Mouse (Mus musculus): ENCODE measurements around the gene Osbp2.

Gene Osbp2

DNA sequence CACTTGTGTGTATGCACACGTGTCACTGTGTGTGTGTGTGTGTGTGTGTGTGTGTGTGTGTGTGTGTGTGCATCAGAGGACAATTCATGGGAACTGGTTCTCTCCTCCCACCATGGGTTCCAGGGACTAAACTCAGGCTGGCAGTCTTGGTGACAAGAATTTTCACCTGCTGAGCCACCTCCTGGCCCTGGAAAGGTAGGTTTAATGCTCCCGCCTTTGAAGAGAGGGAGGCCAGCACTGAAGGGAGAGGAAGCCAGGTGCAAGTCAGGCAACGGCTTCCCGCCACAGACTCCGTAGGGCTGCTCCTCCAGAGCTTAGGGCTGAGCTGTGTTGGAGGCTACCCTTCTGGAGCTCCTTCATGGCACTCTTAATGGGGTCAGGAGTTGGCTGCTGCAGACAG is 104.3 kb downstream of the Osbp2 start:
- no peak for DNase-seq (ENCODE audit: low read depth)

DNA sequence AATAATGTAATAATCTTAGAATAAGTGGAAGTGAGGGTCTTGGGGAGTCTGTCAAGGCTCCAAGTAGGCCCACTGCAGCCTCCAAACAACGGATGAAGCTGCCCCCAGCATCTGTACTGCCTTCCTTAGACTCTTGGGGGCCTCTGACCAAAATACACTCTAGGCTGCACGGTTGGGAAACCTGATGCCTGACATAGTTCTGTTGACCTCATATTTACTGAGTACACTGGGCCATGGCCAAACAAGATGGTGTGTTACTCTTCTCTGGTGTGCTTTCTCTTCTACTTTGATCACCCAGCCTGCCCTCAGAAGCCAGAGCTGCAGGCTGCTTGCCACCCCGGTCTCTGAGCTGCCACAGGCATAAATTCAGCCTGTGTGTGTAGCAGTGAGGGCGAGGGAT is 108.4 kb downstream of the Osbp2 start:
- no peak for DNase-seq (ENCODE audit: low read depth)

DNA sequence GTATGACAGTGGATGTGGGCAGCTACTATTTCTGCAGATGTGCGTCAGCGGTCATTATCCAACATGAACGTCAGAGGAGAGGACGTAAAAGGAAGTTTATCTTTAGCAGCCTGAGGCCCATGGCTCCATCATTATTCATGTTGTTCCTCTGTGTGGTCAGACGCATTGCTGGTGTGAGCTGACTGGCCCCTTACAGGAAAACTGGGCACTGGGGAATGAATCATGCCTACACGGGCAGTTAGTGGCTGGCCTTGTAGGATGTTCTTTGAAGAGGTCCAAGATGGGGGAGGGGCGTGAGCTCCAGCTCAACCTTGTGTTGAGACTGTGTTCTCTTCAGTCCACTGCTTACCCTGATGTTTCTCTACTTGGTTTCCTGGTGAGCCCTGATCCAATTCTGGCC is 109.0 kb downstream of the Osbp2 start:
- DNase-seq (ENCODE audit: low read depth): no peak

DNA sequence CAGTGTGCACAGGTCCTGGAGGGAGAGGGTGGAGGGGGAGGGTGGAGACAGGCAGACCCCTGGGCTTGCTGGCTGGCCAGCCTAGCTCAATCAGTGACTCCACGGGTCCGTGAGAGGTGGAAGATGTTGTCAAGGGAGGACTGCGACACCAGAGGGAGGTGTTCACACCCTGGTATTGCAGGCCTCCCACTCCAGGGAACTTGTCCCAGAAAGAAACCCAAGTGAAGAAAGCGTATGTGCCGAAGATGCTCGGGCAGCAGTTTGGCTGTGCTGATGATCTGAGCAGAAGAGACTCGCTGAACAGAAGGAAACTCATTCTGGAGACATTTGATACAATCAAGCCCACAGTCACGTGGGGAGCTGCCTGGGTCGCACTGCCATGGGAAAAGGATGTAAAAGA is 109.8 kb downstream of the Osbp2 start:
- DNase-seq (ENCODE audit: low read depth): no peak

DNA sequence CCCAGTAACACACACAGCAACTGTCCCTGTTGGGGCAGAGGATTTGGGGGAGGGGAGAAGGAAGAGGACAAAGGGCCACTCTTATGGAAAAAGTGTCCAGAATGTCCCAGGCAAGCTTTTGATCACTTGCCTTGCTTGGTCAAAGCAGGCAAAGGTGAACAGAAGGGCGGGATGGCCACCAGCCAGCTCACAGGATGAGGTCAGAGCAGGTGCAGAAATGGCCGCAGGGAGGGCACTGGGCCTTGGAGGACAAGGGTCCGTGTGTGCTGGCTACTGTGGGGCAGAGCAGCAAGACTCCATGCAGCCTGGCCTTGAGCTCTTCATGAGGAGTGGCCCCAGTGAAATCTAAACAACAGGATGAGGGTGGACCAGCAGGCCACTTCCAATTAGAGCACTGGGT is 110.9 kb downstream of the Osbp2 start:
- no peak for DNase-seq (ENCODE audit: low read depth)

DNA sequence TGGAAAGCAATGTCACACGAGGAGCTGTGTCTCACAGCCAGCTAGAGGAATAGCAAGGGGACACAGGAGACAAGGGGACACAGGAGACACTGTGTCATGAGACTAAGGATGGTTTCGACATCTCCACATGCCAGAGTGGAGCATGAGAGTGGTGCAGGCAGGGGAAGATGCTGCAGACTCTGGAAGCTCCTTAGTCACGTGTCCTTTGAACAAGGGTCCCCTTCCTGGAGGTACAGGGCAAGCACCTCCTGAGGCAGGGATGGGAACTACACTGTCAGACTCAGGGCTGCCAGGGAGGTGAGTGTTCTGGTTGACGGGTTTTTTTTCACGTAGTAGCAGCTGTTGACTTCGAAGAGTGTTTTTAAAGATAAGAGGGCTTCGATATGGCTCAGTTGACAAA is 113.9 kb downstream of the Osbp2 start:
- DNase-seq (ENCODE audit: low read depth): no peak

DNA sequence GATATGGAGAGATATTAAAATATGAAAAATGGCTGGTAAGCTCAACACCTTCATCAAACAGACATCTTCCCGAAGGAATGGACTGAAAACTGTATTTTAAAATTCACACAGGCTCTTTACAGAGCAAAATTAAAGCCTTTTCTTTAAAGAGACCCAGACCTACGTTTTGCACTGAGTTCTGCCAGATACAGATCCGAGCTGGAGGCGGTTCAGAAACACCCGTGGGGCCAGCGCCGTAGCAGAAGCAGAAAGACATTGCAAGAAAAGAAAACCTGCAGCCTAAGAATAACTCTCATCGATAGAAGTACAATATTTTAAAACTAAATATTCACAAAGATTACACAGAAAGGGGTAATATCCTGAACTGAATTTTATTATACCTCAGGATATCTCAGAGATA is 121.3 kb downstream of the Osbp2 start:
- DNase-seq (ENCODE audit: low read depth): no peak

DNA sequence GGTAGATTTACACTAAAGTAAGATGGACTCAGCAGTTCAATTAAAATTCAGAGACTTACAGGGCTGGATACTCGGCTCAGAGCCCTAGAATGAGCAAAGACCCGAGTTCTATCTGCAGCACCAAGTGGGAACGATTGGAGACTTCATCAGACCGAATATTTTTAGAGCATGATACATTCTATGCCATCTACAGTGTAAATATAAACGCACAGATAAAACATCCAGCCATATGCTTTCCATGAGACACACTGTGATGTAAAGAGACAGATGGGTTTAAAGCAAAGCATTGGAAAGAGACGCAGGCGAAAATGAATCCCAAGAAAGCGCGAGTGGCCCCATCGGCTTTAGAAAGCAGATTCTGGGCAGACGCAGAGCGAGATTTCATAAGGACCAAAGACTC is 122.5 kb downstream of the Osbp2 start:
- DNase-seq (ENCODE audit: low read depth): no peak

DNA sequence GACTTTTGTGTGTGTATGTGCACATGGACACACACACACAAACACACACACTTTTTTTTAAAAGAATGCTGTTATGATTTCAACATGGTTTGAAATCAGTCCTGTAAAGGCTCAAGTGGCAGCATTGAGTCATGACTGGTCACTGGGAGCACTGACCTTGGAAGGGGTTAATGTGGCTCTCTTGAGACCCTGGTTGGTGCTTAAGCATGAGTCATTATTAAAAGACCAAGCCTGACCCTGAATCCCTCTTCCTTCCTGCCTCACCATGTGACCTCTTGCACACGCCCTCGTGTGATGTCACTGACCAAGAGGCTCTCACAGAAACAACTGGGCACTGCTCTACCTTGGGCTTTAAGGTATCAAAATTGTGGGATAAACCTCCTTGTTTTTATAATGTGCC is 124.9 kb downstream of the Osbp2 start:
- DNase-seq (ENCODE audit: low read depth): no peak

DNA sequence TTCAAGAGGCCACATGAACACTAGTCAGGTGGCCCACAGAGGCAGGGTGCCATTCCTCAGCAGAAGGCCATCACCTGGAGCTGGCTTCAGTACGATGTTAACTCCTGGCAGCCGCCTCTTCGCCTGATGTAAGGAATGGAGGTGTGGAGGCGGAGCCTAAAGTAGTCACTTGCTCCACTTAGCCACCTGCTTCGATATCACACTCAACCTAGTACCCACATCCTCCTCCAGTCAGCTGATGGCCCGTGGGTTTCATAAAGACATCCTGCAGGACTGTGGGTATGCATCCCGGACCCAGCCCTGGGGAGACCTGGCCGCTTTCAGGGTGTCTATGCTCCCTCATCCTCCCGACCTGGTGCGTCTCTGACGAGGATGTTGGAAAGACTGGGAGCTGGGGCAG is 128.0 kb downstream of the Osbp2 start:
- DNase-seq (ENCODE audit: low read depth): no peak

DNA sequence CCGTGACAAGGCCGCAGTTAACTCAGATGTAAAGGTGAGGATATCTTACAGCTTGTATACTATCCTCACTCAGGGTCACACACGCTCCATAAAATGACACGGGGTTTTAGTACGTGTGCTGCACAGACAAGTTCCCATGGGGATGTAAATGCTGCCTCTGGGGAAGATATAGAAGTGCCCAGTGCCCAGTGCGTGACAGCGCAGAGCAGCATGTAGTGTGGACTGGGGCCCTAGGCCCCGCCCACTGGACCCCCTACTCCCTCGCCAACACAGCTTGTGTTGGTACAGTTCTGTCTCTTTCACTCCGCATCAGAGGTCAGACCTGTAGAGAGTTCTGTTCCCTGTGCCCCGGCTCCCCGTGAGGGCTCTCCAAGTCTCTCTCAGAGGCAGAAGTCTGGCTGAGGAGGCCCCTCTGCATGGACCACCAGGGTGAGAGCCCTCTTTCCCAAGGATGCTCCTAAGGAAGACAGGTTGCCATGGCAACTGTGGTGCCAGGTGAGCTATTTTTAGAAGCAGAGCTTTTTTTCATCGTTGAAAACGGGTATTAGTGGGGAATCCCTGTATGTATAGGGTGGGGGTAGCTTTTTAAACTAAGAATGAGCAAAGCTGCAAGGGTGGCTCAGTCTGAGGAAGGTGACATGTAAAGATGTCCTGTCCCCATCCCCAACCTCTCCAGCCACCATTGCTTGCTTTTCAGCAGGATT is 129.6 kb downstream of the Osbp2 start:
- DNase-seq (ENCODE audit: low read depth): no peak

DNA sequence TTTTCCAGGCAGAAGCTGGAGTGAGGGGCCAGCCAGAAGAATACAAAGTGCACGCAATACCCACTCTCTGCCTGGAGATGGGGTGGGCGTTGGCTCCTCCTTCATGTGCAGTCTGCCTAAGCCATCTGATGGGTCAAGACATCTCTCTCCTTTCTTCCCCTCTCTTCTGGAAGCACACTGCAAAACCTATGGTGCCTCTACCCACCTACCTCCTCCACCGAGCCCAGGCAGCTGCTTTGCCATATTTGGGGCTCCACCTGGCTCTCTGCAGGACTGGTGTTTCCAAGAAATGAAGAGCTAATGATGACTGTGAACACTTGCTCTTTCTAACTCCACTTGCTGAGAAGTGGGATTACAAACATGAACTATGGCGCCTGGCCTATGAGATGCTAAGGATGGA is 132.2 kb downstream of the Osbp2 start:
- no peak for DNase-seq (ENCODE audit: low read depth)

DNA sequence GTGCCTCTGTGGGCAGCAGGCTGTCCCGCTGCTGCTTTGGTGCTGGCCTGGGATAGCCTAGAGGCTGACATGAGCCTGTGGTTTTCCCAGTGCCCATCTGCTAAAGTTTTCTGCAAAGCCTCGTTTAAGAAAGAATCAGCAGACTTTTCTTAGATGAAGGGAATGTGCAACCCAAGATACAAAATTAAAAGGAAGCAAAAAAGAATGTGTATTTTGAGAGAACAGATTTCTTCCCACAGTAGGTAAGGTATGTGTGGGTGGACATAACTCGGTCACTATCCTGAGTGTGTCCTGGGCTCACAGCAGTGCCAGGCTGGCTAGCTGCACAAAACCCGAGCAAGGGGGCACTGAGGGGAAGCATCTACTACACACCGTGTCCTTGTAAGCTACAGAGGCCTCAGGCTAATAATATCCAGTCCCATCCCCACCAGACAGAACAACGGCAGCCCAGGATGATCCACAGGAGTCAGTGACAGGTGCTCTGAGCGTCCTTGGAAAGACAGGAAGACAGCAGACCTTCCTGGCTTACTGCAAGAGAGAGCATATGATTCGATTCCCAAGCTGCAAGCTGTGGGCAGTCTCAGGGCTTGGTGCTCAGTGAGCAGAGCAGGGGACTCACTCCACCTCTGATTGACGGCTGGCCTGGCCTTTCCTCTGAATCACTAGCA is 136.1 kb downstream of the Osbp2 start:
- no peak for DNase-seq (ENCODE audit: low read depth)

DNA sequence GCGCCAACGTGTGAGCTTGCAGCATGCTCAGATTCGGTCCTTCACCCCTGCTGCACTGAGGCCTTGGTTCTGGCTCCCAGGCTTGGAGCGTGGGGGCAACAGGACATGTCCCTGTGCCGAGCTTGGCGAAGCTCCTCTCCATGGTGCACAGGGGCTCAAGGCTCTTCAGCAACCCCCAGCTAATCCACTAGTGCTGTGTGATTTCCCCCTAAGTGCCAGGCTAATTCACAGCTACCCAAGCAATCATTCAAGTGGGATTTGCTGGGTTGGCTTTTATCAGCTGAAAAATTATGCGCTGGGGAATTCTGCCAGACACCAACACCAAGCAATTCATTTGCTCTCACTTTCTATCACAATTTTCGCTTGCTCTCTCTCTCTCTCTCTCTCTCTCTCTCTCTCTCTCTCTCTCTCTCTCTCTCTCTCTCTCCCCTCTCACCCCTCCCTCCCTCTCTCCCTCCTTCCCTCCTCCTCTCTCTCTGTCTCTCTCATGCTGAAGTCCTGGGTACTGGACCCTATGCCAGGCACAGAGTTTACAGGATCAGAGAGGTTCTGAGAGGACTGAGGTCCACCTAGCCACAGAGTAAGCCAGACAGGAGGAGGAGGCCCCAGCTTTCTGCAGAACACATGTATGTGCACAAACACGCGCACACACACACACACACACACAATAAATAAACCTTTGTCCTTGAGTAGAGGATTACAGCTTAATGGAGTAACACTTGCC is 138.2 kb downstream of the Osbp2 start:
- no peak for DNase-seq (ENCODE audit: low read depth)

DNA sequence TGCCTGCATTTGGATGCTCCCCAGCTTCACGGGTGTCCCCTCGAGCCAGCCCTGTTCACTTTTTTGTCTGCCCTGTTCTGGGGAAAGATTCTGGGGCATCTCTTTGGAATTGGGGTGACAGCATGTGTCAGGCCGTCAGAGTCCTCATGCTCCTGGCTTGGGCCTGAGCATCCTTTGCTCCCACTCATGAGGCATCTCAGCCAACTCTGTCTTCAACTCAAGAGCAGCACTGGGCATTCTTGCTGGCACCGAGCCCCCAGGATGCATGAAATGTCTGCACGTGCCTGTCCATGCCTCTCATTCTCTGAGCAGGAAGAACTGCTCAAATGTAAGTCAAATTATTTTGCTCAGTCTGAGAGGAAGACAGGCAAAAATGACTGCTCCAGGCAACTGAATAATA is 139.0 kb downstream of the Osbp2 start:
- DNase-seq (ENCODE audit: low read depth): no peak

DNA sequence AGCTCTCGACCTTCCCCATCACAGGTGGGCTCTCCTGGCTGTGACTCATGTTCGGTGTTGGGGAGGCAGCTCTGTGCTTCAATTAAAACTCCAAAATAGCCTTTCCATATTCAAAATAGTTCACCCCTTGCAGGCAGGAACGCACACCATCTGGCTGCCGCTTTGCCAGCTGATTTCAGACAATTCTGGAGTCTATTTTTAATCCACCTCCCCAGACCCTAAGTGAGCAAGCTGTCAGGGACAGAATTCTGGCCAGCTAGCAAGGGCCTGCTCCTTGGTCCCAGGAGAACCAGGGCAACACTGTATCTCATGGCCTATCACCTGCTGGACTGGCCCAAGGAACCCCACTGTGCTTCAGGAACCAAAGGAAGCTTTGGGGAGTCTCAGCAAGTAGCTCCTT is 139.8 kb downstream of the Osbp2 start:
- no peak for DNase-seq (ENCODE audit: low read depth)

DNA sequence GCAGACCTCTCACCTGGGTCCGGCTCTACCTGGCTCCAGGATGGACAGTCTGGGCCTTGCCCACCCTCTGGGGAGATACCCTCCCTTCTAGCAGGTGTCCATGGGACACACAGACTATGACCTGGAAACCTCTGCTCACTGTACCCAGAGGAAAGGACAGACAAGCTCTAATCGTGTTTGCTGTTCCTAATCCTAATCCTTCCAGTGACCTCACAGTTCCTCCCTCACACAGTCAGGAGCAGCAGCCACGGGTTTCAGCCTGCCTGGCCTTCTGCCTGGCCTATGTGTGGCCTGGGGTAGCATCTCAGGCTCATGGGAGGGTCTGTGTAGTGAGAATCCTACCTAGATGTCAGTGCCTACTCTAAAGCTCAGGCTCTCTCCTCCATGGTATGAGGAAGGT is 140.8 kb downstream of the Osbp2 start:
- DNase-seq (ENCODE audit: low read depth): no peak

DNA sequence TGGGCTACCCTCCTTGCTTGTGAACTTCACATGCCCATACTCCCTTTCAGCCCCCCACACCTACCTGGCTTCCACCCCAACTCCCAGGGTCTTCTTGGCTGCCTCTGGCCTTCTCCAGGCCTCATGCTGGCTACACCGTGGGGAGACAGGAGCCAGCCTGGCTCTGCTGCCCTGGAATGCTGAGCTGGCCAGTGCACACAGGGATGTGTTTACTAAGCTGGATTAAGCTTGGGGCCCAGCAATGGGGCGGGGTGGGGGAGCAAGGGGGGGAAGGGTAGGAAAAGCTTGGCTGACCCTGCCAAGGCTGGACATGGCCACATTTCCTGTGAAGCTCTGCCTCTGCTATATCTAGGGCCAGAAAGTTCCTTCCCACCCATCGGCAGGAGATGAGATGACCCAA is 141.7 kb downstream of the Osbp2 start:
- DNase-seq (ENCODE audit: low read depth): no peak

DNA sequence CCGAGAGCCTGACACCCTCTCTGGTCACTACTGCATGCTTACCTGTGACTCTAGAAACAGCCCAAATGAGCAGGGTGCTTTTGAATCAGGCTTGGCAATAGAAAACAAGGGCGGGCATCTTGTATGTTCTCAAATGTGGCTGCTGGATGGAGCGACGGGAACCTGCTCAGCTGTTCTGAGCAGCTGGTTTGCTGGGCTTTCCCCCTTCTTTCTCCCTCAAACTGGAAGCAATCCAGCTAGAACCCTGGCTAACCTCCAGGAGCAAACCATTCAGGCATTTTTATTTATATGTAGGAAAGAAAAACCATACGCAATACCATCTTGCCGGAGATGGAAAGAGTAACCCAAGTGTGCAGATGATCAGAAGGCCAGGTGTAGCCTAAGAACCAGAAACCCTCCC is 147.0 kb downstream of the Osbp2 start:
- DNase-seq (ENCODE audit: low read depth): no peak

DNA sequence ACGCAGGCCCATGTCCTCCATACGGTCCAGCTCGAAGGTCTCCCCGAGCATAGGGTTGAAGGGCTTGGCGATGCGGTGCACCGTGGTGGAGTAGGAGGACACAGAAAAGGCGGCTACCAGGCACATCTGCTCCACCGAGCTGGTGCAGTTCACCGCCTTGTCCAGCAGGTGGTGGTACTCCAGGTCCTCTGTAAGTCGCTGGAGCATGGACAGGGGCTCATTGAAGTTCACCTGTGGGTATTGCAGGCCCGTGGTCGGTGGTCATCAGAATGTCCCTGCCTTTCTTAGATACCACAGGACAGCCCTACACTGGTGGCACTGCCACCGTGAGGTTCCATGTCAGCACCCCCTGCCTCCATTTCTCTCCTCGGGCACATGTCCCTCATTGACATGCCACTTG is 149.2 kb downstream of the Osbp2 start:
- peak; percentile 47 for DNase-seq (ENCODE audit: low read depth)

DNA sequence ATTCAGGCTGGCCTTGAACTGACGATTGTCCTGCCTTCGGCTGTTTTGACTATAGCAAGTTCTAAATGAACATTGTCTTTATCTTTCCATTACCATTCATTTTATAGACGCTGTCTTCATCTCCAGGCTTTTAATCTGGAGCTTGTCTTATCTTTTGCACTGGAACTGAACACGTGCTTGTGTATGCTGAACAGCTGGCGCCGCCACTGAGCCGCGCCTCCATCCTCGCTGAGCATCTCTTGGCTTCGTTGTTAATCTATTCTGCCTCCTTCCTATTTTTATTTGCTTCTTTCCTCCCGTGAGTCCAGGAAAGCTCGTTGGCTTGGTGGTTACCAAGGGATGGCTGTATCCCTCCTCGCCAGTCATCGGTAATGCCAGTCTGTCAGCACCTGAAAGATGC is 153.5 kb downstream of the Osbp2 start:
- no peak for DNase-seq (ENCODE audit: low read depth)

DNA sequence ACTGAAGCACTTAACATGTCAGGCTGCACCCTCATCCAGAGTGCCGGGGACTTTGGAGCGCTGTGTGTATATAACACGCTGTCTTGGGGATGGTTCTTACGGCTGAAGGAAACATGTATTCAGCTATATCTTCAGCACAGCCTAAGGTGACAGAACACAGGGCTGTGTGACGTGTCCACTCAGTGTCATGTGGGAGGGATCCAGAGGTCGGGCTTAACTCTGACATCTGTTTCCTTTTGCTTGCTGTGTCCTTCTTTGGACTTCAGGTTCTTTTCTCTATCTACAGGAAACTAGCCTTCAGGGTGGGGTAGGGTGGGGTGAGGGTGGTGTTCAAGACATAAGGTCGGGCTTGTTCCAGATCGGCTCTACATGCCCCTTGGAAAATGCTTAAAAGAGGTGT is 156.6 kb downstream of the Osbp2 start:
- DNase-seq (ENCODE audit: low read depth): no peak

DNA sequence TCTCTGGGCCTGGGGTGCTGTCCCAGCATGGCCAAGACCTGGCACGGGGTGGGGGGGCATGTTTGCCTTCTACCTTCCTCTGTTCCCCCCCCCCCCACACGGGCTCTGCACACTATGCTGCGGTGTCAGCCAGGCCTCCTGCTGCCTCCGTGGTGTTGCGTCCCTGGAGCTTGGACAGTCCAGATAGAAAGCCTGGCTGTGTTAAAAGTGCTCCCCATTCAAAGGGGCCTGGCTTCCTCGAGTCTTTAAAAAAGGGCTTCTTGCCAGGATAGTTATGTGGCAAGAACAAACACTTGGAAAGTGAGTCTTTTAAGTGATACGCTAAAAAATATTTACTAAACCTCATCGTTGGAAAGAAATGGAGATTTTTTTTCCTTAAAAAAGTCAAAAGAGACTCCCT is 159.3 kb downstream of the Osbp2 start:
- DNase-seq (ENCODE audit: low read depth): no peak

Data from naive thymus-derived CD4-positive, alpha-beta T cell, adult 2 months (primary cell).